Mouse (Mus musculus) right cerebral cortex, postnatal 4 days (tissue): ENCODE measurements around the gene Rtn2.

Source experiments
- DNase-seq: peaks from one replicate; pipeline ENCODE4 v3.0.0-alpha.2; 2022

The Rtn2 gene

DNA sequence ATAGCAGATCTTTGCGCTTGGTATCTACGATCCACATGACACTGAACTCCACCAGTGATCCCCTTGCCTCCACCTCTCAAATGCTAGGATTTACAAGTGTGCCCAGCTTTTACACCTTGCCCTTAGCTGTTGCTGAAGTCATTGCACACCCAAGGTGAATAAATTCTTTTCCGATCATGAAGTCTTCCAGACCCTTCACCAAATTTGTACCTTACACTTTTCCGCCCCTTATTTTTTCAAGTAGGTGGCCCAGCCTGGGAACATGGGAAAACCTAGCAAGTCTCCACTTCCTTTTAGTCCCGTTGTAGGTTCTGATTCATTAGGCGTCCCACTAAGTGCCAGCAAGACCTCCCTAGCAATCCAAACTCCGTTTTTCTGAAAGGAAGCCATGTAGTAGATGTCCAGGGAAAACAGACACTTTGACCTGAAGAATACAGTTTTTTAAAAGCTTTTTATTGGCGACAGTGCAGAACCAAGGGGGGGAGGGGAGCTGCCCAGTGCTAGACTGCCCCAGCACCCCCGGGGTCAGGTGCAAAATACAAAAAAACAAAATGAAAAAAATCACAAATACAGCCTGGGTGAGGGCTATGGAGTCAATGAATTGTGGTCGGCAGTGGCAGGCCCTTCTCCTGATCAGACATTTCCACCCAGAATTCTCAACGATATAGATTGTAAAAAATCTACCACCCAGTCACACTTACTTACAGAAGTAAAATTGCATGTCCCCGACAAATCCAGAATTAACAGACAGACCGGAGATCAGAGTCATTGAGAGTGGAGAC, 20.0 kb downstream of the Rtn2 start:
- no peak for DNase-seq

DNA sequence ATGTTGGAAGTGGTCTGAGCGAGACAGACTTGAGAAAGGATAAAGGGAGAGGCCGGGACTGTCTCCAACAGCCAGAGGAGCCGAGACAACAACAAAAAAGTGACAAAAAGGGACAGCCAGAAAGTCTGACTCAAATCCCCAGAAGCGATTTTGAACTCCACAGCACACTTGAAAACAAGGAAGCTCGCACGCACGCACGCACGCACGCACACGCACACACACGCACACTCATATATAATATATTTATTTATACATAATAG, 20.6 kb downstream of the Rtn2 start:
- no peak for DNase-seq

DNA sequence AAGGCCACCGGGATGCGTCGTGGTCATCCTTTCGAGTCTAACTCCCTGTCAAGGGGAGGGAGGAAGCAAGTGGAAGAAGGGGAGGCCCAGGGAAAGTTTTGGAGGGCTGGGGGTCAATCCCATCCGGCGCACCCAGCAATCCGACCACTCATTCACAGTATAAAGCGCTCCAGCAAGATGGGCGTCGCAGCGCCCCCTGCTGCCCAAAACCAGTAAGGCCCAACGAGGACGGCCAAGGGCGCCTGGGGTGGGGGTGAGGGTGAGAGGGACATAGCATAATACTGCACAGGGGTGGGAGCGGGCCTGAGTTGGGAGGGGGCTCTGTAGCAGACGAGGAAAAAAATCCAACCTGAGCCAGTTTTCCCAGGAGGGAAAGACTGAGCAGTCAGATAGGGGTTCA, 21.3 kb downstream of the Rtn2 start:
- DNase-seq: peak; percentile 72

DNA sequence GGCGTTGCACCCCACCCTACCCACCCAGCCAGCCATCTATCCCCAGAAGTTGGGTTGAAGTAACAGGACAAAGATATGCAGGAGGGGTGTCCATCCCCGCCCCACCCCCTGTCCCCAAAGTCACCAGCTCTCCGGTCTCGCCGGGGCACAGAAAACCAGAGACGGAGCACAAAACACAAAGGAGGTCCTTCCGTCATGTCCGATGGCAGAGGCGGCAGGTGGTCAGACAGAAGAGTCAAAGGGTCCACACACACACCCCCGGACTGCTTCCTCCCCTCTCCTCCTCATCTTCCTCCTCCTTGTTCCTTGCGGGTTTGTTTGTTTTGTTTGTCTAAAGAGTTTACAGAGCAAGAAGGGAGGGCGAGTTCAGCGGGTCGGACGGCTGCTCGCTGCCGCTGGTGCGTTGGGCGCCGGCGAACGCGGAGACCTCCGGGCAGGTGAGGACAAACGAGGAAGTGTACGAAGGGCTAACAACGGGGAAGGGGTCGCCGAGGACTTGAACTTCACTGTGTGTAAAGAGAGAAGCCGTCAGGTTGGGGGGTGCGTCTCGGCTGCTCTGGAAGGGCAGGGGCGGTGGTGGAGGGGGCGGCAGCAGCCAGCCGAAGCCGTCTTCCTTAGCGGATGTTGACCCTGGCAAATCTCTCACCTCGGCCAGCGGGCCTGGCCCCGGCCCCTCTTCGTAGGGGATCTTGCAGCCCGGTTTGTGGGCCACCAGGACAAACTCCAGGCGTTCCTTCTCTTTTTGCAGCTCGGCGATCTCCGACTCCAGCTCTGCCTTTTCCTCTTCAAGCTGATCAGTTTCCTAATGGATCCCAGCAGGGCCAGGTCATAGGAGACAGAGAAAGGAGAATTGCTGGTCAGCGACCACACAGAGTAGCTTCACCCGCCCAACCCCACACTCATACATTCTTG, 22.3 kb downstream of the Rtn2 start:
- no peak for DNase-seq

DNA sequence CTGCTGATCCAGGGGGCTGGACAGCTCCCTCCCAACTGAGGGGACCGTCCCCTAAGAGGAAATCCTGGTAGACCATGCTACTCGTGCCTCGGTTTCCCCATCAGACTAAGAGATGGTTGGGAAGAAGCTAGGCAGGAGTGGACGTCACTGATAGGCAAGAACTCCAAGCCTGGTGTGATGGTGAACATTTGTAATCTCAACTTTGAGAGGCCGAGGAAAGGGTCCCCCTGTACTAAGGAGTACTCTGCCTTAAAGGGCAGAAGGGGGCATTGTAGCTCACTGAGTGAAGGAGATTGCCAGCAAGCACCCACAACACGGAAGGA, 22.9 kb downstream of the Rtn2 start:
- DNase-seq: no peak

DNA sequence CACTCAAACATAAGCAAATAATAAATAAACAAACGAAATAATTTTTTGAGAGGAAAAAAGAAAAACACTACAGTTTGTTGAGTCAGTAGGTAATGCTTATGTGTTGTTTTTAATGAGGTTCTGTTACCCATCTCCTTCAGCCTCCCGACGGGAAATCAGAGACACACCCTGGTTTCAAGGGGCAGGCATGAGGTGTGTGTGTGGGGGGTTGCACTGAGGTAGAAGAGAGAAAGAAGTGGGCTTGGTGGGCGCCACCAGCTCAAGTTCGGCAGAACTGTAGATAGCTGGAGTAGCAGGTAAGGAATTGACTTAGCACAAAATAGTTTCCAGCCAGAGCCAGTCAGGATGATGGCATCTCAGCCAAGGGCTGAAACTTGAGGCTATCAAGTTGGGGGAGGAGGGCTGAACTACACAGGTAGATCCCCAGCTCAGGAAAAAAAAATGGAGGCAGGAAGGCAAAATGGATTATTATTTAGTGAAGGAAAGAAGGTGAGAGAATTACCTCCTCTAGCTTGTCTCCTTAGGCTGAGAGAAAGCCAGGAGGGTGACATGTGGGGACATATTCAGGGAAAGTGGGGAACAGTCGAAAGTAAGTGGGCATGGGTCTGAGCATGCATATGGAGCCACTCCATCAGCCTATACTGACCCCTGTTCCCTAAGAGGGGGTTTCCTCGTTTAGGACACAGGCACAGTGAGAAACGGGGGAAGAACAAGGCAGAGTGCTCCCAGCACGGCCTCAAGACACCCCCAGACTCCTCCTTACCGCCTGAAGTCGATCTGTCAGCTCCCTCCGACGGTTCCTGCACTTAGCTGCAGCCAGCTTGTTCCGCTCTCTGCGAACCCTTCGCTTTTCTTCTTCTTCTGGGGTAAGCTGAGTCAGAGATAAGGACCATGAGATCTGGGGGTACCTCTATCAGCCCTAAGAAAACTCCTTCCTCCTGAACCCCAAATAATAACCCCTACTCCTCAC, 23.7 kb downstream of the Rtn2 start:
- DNase-seq: no peak

DNA sequence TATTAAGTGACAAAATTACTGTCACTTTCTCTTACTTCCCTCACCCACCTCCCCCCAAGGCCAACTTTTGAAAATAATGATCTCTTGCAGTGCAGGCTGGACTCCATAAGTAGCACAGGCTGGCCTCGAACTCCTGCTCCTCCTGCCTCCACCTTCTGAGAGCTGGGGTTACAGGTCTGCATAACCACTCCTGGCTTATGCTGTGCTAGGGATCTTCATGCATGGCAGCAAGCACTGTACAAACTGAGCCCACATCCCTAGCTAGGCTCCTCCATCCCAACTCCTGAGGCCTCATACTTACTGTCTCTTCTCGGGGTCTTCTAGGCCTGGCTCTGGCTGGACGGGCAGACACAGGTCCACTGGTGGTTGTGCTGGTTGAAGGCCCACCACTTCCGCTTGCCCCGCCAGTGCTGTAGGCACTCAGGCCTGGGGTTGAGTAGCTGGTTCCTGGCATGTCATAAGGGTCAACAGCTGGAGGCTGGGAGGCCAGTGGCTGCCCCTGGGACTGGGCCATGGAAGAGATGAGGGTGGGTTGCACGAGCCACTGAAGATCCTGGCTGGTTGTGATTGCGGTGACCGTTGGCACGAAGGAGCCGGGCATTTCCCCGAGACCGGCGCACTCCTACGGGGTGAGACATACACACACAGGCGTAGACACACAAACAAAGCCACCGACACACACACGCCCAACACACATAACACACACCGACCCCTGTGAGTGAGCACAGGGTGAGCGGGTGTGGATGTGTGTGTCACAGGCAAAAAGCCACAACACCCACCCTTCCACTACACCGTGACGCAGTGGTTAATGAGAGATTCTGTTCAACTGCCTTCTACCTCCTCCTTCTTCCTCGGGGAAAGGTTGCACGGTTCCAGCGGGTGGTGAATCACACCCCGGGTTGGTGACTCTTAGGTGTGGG, 24.7 kb downstream of the Rtn2 start:
- DNase-seq: no peak

DNA sequence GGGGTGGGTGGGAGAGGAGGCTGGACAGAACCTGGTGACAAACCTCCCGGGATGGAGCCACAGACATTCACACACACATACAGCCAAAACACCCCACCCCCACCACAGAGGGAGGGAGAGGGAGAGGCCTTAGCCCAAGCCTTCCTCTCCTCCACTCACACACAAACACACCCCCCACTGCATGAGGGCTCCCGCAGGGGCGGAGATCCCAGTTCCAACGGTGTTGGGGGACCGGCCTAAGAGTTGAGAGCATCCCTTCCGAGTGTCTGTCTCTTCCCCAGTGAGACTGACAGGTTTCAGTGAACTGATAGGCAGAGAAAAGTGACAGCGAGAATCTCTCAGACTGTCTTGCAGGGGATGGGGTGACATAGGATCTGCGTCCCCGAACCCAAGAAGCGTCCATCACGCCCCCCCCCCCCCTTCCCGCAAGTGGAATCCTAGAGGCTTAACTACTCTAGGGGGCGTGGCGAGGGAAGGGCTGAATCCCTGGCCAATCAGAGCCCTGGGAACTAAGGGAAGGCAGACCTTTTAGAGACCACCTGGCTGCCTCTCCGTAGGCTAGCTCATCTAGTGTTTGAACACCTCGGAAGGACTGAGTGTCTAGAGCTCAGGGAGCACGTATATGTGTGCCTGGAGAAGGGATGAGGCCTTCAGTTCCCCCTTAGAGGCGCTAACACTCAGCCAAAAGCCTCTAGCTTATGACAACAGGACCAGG, 25.5 kb downstream of the Rtn2 start:
- peak; percentile 65 for DNase-seq

DNA sequence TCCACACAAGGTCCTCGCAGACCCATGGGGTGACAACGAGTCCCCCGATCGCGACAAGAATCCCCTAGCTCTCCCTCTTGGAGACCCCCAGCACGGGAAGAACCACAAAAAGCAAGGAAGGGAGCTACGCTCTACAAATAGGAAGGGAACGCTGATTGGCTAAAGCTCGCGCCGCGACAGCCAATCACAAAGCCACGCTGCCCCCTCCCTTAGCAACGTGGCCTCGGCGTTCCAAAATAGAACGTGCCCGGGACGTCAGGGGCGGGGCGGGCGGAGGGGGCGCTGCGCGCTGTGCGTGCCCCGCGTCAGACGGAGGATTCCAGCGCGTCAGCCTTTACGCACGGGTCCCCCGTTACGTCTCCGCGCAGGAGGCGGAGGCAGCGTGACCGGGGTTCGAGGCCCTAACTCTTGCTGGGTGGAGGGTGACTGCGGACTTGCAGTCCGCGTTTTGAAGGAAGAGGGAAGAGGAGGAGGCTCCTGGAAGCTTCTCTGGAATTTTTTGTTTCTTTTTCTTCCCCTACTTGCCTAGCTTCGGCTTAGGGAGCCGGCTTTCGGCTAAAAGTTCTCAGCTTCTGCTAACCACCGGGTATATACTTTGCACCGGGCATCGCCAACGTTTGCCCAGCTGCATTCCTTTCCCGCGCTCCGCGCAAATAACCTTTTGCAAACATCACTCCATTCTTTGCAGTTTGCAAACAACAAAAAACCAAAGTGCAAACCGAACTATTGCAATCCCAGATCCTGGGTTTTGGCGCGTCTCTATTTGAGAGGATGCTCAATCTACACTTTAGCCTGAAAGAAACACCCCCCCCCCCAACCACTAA, 26.2 kb downstream of the Rtn2 start:
- peak; percentile 95 for DNase-seq

DNA sequence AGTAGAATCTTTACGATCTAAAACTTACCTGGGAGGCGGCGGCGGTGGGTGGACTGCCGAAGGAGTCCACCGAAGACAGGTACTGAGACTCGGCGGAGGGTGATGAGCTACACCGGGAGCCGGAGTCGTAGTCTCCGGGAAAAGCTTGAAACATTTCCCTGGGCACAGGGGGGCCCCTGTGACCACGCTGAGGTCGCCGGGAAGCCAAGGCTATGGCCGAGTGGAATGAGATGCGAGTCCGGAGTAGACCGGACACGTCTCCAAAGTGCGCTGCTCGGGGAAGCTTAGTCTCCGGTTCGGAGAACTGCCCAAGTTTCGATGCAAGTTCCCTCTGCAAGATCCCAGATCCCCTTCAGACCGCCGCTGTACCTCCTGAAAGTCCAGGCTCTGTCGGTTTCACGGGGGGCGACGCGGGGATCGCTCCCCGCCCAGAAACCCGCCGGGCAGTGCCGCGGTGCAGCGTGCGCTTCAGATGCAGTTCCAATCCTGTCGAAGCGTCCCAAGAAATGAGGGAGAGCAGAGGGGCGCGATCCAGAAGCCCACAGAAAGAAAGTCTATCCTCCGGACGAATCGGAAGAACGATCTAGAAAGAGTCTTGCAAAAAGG, 27.0 kb downstream of the Rtn2 start:
- no peak for DNase-seq

DNA sequence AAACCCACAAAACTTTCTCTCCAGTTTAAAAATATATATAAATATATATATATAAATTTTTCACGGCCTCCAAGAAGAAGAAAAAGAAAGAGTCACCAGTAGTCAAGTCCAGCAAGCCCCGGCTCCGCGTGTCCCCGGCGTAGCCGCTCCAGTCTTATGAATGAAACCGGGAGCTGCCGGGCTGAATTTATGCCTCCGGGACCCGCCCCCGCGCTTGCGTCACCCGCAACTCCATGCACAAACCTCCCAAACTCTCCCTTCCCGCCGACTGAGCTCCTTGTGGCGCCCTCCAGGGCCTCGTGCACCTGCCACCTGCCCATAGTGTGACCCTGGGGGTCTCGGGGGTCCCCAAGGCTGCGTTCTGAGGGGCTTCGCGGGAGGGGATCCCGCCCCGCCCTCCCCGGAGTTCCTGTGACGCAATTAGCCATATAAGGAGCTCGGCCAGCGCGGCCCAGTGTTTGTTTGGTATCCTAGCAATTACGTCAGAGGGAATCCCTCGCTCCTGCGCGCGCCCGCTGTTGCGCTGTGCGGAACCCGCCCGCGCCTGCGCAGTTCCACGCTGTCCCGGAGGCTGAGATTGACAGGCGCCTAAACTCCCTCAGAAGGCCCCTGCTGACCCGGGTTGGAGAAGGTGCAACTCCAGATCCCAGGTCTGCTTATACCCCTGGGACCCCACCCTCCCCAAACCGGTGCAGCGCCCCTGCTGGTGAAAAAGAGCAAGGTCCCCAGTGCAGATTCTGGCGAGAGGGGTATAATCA, 27.6 kb downstream of the Rtn2 start, which contains the start of gene Fosb:
Gene Fosb (minus strand): TSS at position 168 of the 758 bp plus-strand sequence.
- peak; percentile 96 for DNase-seq

DNA sequence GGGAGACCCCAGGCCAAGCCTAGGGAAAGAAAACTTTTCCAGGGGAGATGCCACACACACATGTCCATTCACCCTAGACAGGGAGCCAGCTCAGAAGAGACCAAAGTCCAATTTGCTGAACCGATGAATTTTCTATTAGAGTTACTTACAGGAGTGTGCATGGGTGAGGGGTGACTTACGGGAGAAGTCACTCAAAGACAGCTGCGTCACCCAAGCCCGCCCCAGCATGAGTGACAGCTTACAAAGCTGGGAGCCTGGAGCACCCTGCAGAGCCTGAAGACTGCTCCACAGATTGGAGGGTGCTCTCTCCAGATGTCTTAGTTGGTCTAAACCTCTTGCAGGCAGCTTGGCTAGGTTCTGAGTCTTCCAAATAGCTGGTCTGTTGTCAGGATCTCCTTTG, 29.6 kb downstream of the Rtn2 start:
- DNase-seq: no peak

DNA sequence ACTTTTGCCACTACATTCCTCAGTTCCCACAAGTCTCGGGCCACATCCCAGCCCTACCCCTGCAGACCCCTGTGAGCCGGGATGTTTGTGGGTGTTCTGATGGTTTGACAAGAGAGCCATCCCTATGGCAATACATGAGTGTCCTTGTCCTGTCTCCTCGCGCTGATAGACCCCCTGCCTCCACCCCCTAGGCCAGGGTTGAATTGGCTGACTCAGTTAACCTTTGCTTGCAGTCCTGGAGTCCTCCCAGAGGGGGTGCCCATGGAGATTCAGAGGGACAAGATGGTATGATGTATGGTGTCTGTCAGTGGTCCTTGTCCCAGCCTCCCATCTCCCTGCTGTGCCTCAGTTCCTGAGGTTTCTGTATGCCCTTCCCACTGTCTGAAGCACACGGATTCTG, 31.6 kb downstream of the Rtn2 start:
- no peak for DNase-seq

DNA sequence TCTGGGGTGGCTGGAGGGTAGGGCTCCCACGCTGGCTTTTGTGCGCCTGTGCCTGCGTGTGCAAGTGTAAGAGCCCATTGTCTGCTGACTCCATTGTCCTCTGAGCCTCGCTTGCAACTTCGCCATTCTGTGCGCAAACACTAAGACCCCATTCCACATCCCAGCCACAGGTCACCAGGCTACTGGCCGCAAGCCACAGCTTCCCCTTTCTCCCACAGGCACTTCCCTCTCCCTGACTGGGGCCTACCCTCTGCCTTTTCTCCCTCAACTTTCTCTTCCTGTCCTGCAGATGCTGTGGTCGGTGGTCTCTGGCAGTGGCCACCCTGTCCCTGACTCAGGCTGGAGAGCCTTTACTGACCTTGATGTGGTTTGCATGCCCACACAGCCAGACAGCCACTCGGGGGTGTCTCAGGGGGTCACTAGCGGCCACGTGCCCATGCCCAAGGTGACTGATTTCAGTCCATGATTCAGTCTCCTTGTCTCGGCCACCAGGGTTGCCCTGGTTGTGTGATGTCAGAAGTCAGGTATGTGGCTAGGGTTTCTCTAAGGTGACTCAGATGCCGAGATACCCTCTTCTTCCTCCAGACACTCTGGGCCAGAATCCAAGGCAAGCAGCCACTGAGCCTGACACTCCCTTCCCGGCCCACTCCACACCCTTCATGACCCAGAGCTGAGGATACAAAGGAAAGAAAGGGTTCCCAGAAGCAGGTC, 34.2 kb downstream of the Rtn2 start:
- no peak for DNase-seq

DNA sequence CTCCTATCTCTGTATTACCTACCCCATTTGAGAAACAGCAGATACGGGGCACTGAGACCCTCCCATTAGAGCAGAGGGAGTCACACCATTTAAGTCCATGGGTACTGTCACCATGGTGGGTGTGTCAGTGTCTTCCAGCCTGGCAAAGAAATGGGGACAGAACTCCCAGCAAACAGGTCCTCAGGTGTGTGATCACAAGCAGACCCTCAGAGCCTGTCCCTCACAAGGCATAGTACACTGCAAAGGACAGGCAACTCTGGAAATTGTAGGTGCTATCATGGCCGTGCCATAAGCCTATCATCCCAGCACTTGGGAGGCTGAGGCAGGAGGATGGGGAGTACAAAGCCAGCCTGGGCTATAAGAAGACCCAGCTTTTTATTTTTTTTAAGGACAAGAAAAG, 35.8 kb downstream of the Rtn2 start:
- DNase-seq: no peak

DNA sequence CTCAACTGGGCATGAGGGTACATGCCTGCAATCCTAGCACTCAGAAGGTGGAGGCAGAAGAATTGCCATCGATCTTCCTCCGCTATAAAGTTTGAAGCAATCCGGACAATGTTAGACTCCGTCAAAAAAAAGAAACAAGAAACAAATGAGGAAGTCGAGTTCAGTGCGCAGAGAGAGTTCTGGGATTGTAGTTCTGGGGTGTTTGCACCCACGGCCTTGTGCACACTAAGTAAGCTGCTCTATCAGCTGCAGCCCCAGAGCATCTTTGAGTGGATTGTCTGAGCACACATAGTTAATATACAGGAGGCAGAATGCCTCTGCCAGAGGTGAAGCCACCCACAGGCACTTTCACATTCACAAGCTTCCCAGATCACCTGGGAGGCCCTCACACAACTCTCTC, 36.3 kb downstream of the Rtn2 start:
- DNase-seq: no peak

DNA sequence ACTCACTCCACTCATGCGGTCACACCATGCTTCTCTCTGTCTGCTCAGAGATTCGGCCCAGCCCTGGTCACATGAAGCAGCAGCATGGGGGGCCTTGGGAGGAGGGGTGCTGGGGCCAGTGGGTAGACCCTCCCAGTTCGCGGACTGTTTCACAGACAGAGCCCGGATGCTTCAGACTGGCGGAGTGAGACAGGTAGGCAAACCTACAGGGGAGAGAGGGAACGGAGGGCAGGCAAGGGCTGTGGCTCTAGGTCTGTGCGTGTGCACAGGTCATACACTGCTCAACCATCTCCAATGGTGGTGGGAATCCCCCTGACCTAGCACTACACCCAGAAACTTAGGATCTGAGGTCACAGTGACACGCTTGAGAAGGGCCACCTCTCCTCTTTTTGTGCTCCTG, 37.0 kb downstream of the Rtn2 start:
- no peak for DNase-seq

DNA sequence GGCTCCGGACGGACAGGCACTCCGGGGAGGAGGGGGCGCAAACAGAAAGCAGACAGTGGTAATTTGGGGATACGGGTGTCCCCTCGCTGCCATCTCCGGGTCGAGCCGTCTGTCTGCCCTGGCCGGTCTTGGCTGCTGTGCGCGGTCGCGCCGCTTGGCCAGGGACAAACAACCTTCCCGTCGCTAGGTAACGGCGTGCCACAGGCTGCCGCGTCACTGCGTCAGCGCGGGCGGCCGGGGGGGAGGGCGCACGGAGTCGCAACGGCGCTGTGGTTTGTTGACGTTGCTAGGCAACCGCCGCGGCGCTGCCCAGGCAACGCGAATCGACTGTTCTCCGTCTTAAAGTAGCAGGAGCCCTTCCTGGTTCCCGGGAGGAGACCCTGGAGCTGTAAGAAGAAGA, 37.5 kb downstream of the Rtn2 start:
- DNase-seq: peak; percentile 93

DNA sequence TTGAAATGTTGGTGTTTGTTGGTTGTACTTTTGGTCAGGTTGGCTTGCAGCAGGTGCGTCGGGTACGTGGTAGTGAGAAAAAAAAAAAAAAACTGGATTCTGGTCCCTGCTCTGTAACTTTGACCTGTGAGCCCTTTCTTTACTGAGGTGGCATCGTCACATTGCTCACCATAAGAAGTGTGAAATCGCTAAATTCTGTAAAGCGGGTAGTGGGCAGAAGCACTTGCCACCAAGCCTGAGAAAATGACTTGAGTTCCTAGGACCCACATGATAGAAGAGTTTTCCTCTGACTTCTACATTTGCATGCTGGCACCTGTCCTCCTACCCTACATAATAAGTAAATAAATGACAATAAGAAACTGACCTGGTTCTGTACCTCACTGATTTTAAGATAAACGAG, 38.2 kb downstream of the Rtn2 start:
- DNase-seq: no peak
